Mouse (Mus musculus) T-helper 17 cell (primary cell): ENCODE results near the gene Dclre1a.

Experiments used
- in situ Hi-C, 2 experiments: fragments of 300-600 bp; cut with MboI, MseI; formaldehyde crosslinking; loops; 1 replicate in 1 of 2; 2 replicates in 1 of 2; pipeline ENCODE4 v1.15.1; 2025; ENCODE audit warnings: high pct_unique_total_duplicates in 2 of 2

Dclre1a gene

DNA sequence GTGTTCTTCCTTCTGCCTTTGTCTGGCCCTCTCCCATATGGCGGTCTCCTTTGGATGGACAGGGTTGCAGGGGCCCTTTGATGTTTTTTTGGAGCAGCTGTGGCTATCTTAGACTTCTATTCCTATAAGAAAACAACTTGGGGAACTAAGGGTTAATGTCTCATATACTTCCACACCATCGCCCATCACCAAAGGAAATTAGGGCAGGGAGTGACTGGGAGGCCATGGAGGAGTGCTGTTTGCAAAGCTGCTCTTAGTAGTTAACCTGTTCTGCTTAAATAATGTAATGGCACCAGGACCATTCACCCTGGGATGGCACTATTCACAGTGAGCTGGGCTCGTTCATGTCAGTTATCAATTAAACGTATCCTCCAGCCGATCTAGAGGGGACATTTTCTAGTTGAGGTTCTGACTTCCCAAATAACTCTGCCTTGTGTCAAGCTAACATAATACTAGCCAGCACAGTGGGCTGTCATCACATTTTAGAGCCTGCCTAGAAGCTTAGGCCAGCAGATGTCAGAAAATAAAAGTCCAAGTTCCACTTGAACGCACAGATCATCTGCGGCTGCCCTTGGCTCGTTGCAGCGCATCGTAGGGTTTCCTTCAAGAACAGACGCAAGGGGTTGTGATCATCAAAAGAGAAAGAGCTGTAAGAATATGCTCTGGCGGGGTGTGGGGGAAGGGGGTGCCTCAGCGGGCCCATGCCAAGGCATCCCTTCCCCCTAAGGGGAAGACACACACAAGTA is 63.2 kb downstream of the Dclre1a start:
- in situ Hi-C loops = no loop called here
